Mouse (Mus musculus): ENCODE measurements around the gene Mdn1. TPM values are rescaled to one million over a fixed set of nuclear protein-coding genes. Genes with fewer than 3 reads are reported as not detected.

Mdn1 gene
- polyA plus RNA-seq, 1 experiment from 2014 or later = 17.6 TPM

GRCm38 (mm10) chr4:32674025-32674424 lies 17.1 kb downstream of the Mdn1 start:
- no peak overlapping the region for H3K27ac ChIP-seq (ENCODE audit: low read depth, low read length)
- H3K36me3 ChIP-seq (ENCODE audit: control insufficient read depth, insufficient read depth, low read length) = peaks cover 22% of the 10 kb centered on the region
- no peak for ATAC-seq (replicated peaks; ENCODE audit: insufficient number of reproducible peaks, low FRiP score, low TSS enrichment)
- no peaks in the 10 kb centered on the region for H3K4me1 ChIP-seq (ENCODE audit: control insufficient read depth, insufficient read depth, low read length)
- H3K4me3 ChIP-seq (ENCODE audit: low read depth, low read length) = no peak overlapping the region
- H3K27me3 ChIP-seq (ENCODE audit: control insufficient read depth, insufficient read depth, low read length) = no peaks in the 10 kb centered on the region
- H3K9me3 ChIP-seq (replicated peaks; ENCODE audit: control insufficient read depth, low read length) = no peaks in the 10 kb centered on the region
- WGBS (ENCODE audit: insufficient replicate concordance) = 90% methylated on average over 2 of the region's 2 CpGs
- H3K4me2 ChIP-seq = no peak overlapping the region
- no peak overlapping the region for H3K9ac ChIP-seq (ENCODE audit: low read depth, low read length)

- Histone ChIP-seq H3K36me3 (ENCODE audit: control insufficient read depth, insufficient read depth, low read length) (peaks cover 25% of the 10 kb centered on the region), H3K9me3 (replicated peaks; ENCODE audit: control insufficient read depth, low read length) (no peaks in the 10 kb centered on the region), H3K27me3 (ENCODE audit: control insufficient read depth, insufficient read depth, low read length) (no peaks in the 10 kb centered on the region), H3K4me3 (ENCODE audit: low read depth, low read length) (no peak overlapping the region), H3K9ac (ENCODE audit: low read depth, low read length) (no peak overlapping the region), H3K27ac (ENCODE audit: low read depth, low read length) (no peak overlapping the region), H3K4me2 (no peak overlapping the region), H3K4me1 (ENCODE audit: control insufficient read depth, insufficient read depth, low read length) (no peaks in the 10 kb centered on the region)
- ATAC-seq (replicated peaks; ENCODE audit: insufficient number of reproducible peaks, low FRiP score, low TSS enrichment) = no peak
- WGBS (ENCODE audit: insufficient replicate concordance) = 94% methylated on average over 3 of the region's 3 CpGs
Measured at GRCm38 (mm10) chr4:32677471-32677870, 20.6 kb downstream of the Mdn1 start.

GRCm38 (mm10) chr4:32680843-32681242 lies 23.9 kb downstream of the Mdn1 start:
- Histone ChIP-seq H3K4me3 (ENCODE audit: low read depth, low read length) (no peak overlapping the region), H3K4me2 (no peak overlapping the region), H3K9ac (ENCODE audit: low read depth, low read length) (no peak overlapping the region), H3K27me3 (ENCODE audit: control insufficient read depth, insufficient read depth, low read length) (no peaks in the 10 kb centered on the region), H3K4me1 (ENCODE audit: control insufficient read depth, insufficient read depth, low read length) (no peaks in the 10 kb centered on the region), H3K9me3 (replicated peaks; ENCODE audit: control insufficient read depth, low read length) (no peaks in the 10 kb centered on the region), H3K27ac (ENCODE audit: low read depth, low read length) (no peak overlapping the region), H3K36me3 (ENCODE audit: control insufficient read depth, insufficient read depth, low read length) (peaks cover 13% of the 10 kb centered on the region)
- 70% methylated on average over 3 of the region's 3 CpGs for WGBS (ENCODE audit: insufficient replicate concordance)
- ATAC-seq (replicated peaks; ENCODE audit: insufficient number of reproducible peaks, low FRiP score, low TSS enrichment) = no peak

- no peaks in the 10 kb centered on the region for H3K27me3 ChIP-seq (ENCODE audit: control insufficient read depth, insufficient read depth, low read length)
- H3K9me3 ChIP-seq (replicated peaks; ENCODE audit: control insufficient read depth, low read length) = no peaks in the 10 kb centered on the region
- peaks cover 10% of the 10 kb centered on the region for H3K36me3 ChIP-seq (ENCODE audit: control insufficient read depth, insufficient read depth, low read length)
- H3K9ac ChIP-seq (ENCODE audit: low read depth, low read length) = no peak overlapping the region
- no peak overlapping the region for H3K4me3 ChIP-seq (ENCODE audit: low read depth, low read length)
- no peak overlapping the region for H3K4me2 ChIP-seq
- WGBS (ENCODE audit: insufficient replicate concordance) = 76% methylated on average over 4 of the region's 4 CpGs
- ATAC-seq (replicated peaks; ENCODE audit: insufficient number of reproducible peaks, low FRiP score, low TSS enrichment) = no peak
- no peaks in the 10 kb centered on the region for H3K4me1 ChIP-seq (ENCODE audit: control insufficient read depth, insufficient read depth, low read length)
- no peak overlapping the region for H3K27ac ChIP-seq (ENCODE audit: low read depth, low read length)
Measured at GRCm38 (mm10) chr4:32682471-32682870, 25.6 kb downstream of the Mdn1 start.

GRCm38 (mm10) chr4:32683061-32683582 lies 26.2 kb downstream of the Mdn1 start:
- WGBS (ENCODE audit: insufficient replicate concordance) = 85% methylated on average over 6 of the region's 6 CpGs
- peaks cover 8% of the 10 kb centered on the region for H3K36me3 ChIP-seq (ENCODE audit: control insufficient read depth, insufficient read depth, low read length)

GRCm38 (mm10) chr4:32717733-32718132 lies 60.8 kb downstream of the Mdn1 start:
- no peak overlapping the region for H3K4me2 ChIP-seq
- H3K9ac ChIP-seq (ENCODE audit: low read depth, low read length) = no peak overlapping the region
- no peaks in the 10 kb centered on the region for H3K9me3 ChIP-seq (replicated peaks; ENCODE audit: control insufficient read depth, low read length)
- peaks cover 18% of the 10 kb centered on the region for H3K36me3 ChIP-seq (ENCODE audit: control insufficient read depth, insufficient read depth, low read length)
- H3K4me1 ChIP-seq (ENCODE audit: control insufficient read depth, insufficient read depth, low read length) = 0 out of 2 replicates have a peak, but pooled peaks cover 2% of the 10 kb centered on the region
- H3K4me3 ChIP-seq (ENCODE audit: low read depth, low read length) = no peak overlapping the region
- H3K27ac ChIP-seq (ENCODE audit: low read depth, low read length) = no peak overlapping the region
- ATAC-seq (replicated peaks; ENCODE audit: insufficient number of reproducible peaks, low FRiP score, low TSS enrichment) = no peak
- H3K27me3 ChIP-seq (ENCODE audit: control insufficient read depth, insufficient read depth, low read length) = no peaks in the 10 kb centered on the region
- WGBS (ENCODE audit: insufficient replicate concordance) = 86% methylated on average over 1 of the region's 1 CpGs

More at GRCm38 (mm10) chr4:32683061-32683582, 26.2 kb downstream of the Mdn1 start:
- H3K4me3 ChIP-seq (ENCODE audit: low read depth, low read length) = no peak overlapping the region
- no peak overlapping the region for H3K27ac ChIP-seq (ENCODE audit: low read depth, low read length)
- H3K4me1 ChIP-seq (ENCODE audit: control insufficient read depth, insufficient read depth, low read length) = no peaks in the 10 kb centered on the region
- no peak for ATAC-seq (replicated peaks; ENCODE audit: insufficient number of reproducible peaks, low FRiP score, low TSS enrichment)
- H3K9ac ChIP-seq (ENCODE audit: low read depth, low read length) = no peak overlapping the region
- no peak overlapping the region for H3K4me2 ChIP-seq
- H3K9me3 ChIP-seq (replicated peaks; ENCODE audit: control insufficient read depth, low read length) = no peaks in the 10 kb centered on the region
- H3K27me3 ChIP-seq (ENCODE audit: control insufficient read depth, insufficient read depth, low read length) = no peaks in the 10 kb centered on the region

GRCm38 (mm10) chr4:32745394-32745793 lies 88.5 kb downstream of the Mdn1 start:
- H3K9ac ChIP-seq (ENCODE audit: low read depth, low read length) = no peak overlapping the region
- no peaks in the 10 kb centered on the region for H3K9me3 ChIP-seq (replicated peaks; ENCODE audit: control insufficient read depth, low read length)
- no peak overlapping the region for H3K27ac ChIP-seq (ENCODE audit: low read depth, low read length)
- H3K27me3 ChIP-seq (ENCODE audit: control insufficient read depth, insufficient read depth, low read length) = no peaks in the 10 kb centered on the region
- H3K4me1 ChIP-seq (ENCODE audit: control insufficient read depth, insufficient read depth, low read length) = no peaks in the 10 kb centered on the region
- no peak overlapping the region for H3K4me2 ChIP-seq
- no peak for ATAC-seq (replicated peaks; ENCODE audit: insufficient number of reproducible peaks, low FRiP score, low TSS enrichment)
- H3K36me3 ChIP-seq (ENCODE audit: control insufficient read depth, insufficient read depth, low read length) = peaks cover 15% of the 10 kb centered on the region
- no peak overlapping the region for H3K4me3 ChIP-seq (ENCODE audit: low read depth, low read length)
- WGBS (ENCODE audit: insufficient replicate concordance) = 85% methylated on average over 6 of the region's 6 CpGs

- Histone ChIP-seq H3K4me1 (ENCODE audit: control insufficient read depth, insufficient read depth, low read length) (no peaks in the 10 kb centered on the region), H3K4me2 (no peak overlapping the region), H3K36me3 (ENCODE audit: control insufficient read depth, insufficient read depth, low read length) (peaks cover 22% of the 10 kb centered on the region), H3K9me3 (replicated peaks; ENCODE audit: control insufficient read depth, low read length) (no peaks in the 10 kb centered on the region), H3K9ac (ENCODE audit: low read depth, low read length) (no peak overlapping the region), H3K4me3 (ENCODE audit: low read depth, low read length) (no peak overlapping the region), H3K27me3 (ENCODE audit: control insufficient read depth, insufficient read depth, low read length) (no peaks in the 10 kb centered on the region), H3K27ac (ENCODE audit: low read depth, low read length) (no peak overlapping the region)
- 90% methylated on average over 7 of the region's 7 CpGs for WGBS (ENCODE audit: insufficient replicate concordance)
- no peak for ATAC-seq (replicated peaks; ENCODE audit: insufficient number of reproducible peaks, low FRiP score, low TSS enrichment)
Measured at GRCm38 (mm10) chr4:32748396-32748795, 91.5 kb downstream of the Mdn1 start.

GRCm38 (mm10) chr4:32750711-32751110 lies 93.8 kb downstream of the Mdn1 start:
- Histone ChIP-seq H3K9ac (ENCODE audit: low read depth, low read length) (no peak overlapping the region), H3K27me3 (ENCODE audit: control insufficient read depth, insufficient read depth, low read length) (no peaks in the 10 kb centered on the region), H3K4me2 (no peak overlapping the region), H3K36me3 (ENCODE audit: control insufficient read depth, insufficient read depth, low read length) (peaks cover 15% of the 10 kb centered on the region), H3K4me3 (ENCODE audit: low read depth, low read length) (no peak overlapping the region), H3K27ac (ENCODE audit: low read depth, low read length) (no peak overlapping the region), H3K9me3 (replicated peaks; ENCODE audit: control insufficient read depth, low read length) (no peaks in the 10 kb centered on the region), H3K4me1 (ENCODE audit: control insufficient read depth, insufficient read depth, low read length) (no peaks in the 10 kb centered on the region)
- WGBS (ENCODE audit: insufficient replicate concordance) = 94% methylated on average over 1 of the region's 1 CpGs
- no peak for ATAC-seq (replicated peaks; ENCODE audit: insufficient number of reproducible peaks, low FRiP score, low TSS enrichment)

All from heart, embryonic 11.5 days (tissue).